Mouse (Mus musculus) activated CD4-positive, CD25-positive, alpha-beta regulatory T cell (primary cell): Measurements from ENCODE around the gene Zcrb1. TPM values are rescaled to one million over a fixed set of nuclear protein-coding genes. Genes with fewer than 3 reads are reported as not detected.

Experiments used
- polyA plus RNA-seq, 2 experiments: library from polyadenylated mRNA; unstranded; fragments of 100-300 nt; shearing (Covaris generic); gene quantifications; one replicate each; pipeline ENCODE4 v1.2.1; 2017

Zcrb1 gene
- polyA plus RNA-seq, result 100 to 1,000 TPM in 1 of 2 experiments, 10 to 100 TPM in 1; 90.1 to 113 TPM

GRCm38 (mm10) chr15:93397826-93398698 is at the start of gene Zcrb1, which contains the start of gene Pphln1:
Gene Zcrb1 (minus strand): TSS chr15:93398334.
Gene Pphln1 (plus strand): TSS chr15:93398350.

GRCm38 (mm10) chr15:93336925-93337761 is 61.0 kb downstream of the Zcrb1 start, which contains the start of gene Yaf2:
Gene Yaf2 (minus strand): TSS chr15:93336935.

Other genes with a start within 250 kb of the Zcrb1 start
- gene Gxylt1, start 123.2 kb downstream of the Zcrb1 start, polyA plus RNA-seq, result 10 to 100 TPM in 1 of 2 experiments, 1 to 10 TPM in 1; 9.0 to 15.3 TPM
- gene Yaf2, start 61.4 kb downstream of the Zcrb1 start, polyA plus RNA-seq, result 10 to 100 TPM; 54.7 to 78.6 TPM
- 10 to 100 TPM; 36.7 to 39.2 TPM for gene Pphln1, start within 50 bp of the Zcrb1 start, polyA plus RNA-seq
- gene Prickle1, start 197.6 kb upstream of the Zcrb1 start, polyA plus RNA-seq, result 1 to 10 TPM; 2.1 to 6.1 TPM